Mouse (Mus musculus): Measurements from ENCODE around the gene Gm8871. TPM values are rescaled to one million over a fixed set of nuclear protein-coding genes. Genes with fewer than 3 reads are reported as not detected.
"Not testable (repeated sequence)": the region's sequence is repeated elsewhere in the genome, so short reads cannot be mapped to it uniquely, and the experiment has no call there.

The Gm8871 gene
- polyA plus RNA-seq (2016; fragmentation: Nextera tagmentation; extraction: Ambion mirVana), result not detected in 2 replicates

DNA sequence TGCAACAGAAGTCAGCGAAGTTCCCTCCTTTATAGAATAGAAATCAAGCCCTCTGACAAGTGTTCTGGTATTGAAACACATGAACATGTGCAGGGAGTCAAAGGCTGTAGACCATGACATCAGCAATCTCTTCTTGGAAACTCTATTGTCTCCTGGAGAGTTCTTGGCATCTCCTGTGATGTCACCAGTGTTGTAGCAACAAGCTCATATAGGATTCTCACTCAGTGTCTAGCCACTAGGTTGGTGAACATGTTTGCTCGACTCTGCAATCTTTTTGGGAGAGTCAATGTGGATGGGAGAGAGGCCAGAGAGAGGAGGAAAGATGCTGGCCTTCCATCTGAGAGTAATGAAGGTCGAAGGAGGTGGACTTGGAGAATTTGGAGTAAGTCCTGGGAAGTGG lies at the start of gene Gm8871, which contains the start of gene Gm8857:
TSS of gene Gm8871 (plus strand) at position 301 of the 400 bp plus-strand sequence.
TSS of gene Gm8857 (plus strand) at position 303 of the 400 bp plus-strand sequence.
- not testable (repeated sequence) for H3K27ac ChIP-seq; ATAC-seq (ENCODE audit: low FRiP score, low read depth); H3K4me3 ChIP-seq; H3K4me2 ChIP-seq (replicated peaks); H3K9me3 ChIP-seq; H3K4me1 ChIP-seq; H3K27me3 ChIP-seq (replicated peaks); H3K9ac ChIP-seq; H3K36me3 ChIP-seq
- 76% methylated on average over 2 of the region's 3 CpGs for WGBS

DNA sequence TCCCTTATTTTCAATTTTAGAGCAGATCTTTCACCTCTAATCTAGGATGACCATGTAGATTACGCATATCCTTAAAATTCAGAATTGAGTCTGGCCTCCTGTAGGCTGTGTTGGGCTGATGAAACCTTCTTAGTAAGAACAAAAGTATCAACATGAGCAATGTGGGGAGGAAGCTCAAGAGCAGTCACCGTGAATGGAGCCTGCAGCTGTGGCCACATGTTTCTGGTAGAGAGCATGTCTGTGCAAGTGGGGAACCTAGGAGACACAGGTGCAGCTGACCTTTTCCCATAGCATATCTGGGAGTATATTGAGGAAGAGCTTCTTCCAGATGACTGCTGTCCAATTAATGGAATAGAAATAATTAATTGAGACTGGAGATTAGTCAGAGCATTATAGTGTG lies 5.9 kb downstream of the Gm8871 start:
- not testable (repeated sequence) for H3K9ac ChIP-seq; H3K4me2 ChIP-seq (replicated peaks); H3K9me3 ChIP-seq; H3K27ac ChIP-seq; H3K4me1 ChIP-seq; ATAC-seq (ENCODE audit: low FRiP score, low read depth); H3K27me3 ChIP-seq (replicated peaks); H3K36me3 ChIP-seq; H3K4me3 ChIP-seq
- 72% methylated on average over 2 of the region's 2 CpGs for WGBS

DNA sequence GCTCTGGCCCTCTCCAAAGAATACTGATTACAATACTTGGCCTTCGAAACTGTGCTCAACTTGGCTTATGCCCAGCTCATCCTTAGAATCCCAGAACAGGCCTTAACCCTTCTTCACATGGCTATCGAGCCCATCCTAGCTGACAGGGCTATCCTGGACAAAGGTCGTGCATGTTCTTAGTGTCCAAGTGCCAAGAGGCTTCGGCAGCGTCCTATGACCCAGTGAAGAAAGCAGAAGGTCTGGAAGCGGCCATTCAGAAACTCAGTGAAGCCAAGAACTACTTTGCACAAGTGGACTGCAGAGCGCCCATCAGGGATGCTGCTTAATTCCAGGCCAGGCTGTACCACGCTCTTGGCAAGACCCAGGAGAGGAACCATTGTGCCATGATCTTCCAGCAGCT lies 10.5 kb downstream of the Gm8871 start:
- 86% methylated on average over 6 of the region's 8 CpGs for WGBS
- not testable (repeated sequence) for H3K27me3 ChIP-seq (replicated peaks); H3K36me3 ChIP-seq; H3K4me1 ChIP-seq; H3K27ac ChIP-seq; H3K9ac ChIP-seq; H3K4me3 ChIP-seq; ATAC-seq (ENCODE audit: low FRiP score, low read depth); H3K4me2 ChIP-seq (replicated peaks); H3K9me3 ChIP-seq

Other genes with a start within 250 kb of the Gm8871 start
- not detected in 2 replicates for gene Gm8857, start within 50 bp of the Gm8871 start, polyA plus RNA-seq (2016; fragmentation: Nextera tagmentation; extraction: Ambion mirVana)
- 0.24 and 0.55 TPM in 2 replicates for gene Gm8879, start 179.8 kb downstream of the Gm8871 start, polyA plus RNA-seq (2016; fragmentation: Nextera tagmentation; extraction: Ambion mirVana)
- gene Gm5861, start 235.3 kb downstream of the Gm8871 start, polyA plus RNA-seq (2016; fragmentation: Nextera tagmentation; extraction: Ambion mirVana), result not detected in 2 replicates

All from neural tube, embryonic 12.5 days (tissue).